Mouse (Mus musculus) adrenal gland, postnatal 10 days (tissue): Measurements from ENCODE around the gene Patl1. TPM values are rescaled to one million over a fixed set of nuclear protein-coding genes. Genes with fewer than 3 reads are reported as not detected.
"Not testable (repeated sequence)": the region's sequence is repeated elsewhere in the genome, so short reads cannot be mapped to it uniquely, and the experiment has no call there.

Experiments used
- DNase-seq: peaks from one replicate; pipeline ENCODE4 v3.0.0; 2021; ENCODE audit warnings: mixed read lengths
- long read RNA-seq, 2 experiments: library from polyadenylated mRNA; stranded (forward); transcript quantifications; one replicate each; pipeline ENCODE4 v2.0.0; 2021
- total RNA-seq, 2 experiments: library from RNA; stranded (reverse); gene quantifications; 2 replicates each; pipeline ENCODE4 v1.2.3; 2021

The Patl1 gene
- total RNA-seq = 10 to 100 TPM; 30.5 to 34.7 TPM
- long read RNA-seq, experiment 1, full-length matches to known transcripts = 2 of 8 reads
- long read RNA-seq, experiment 1, partial matches to known transcripts = 3 of 8 reads
- long read RNA-seq, experiment 1, other reads (novel, unspliced or antisense) = 3 of 8 reads
- long read RNA-seq, experiment 2, full-length matches to known transcripts = 2 of 8 reads
- long read RNA-seq, experiment 2, partial matches to known transcripts = 2 of 8 reads
- long read RNA-seq, experiment 2, other reads (novel, unspliced or antisense) = 4 of 8 reads

- DNase-seq = peak; percentile 98
Observed at GRCm38 (mm10) chr19:11912037-11912532, at the start of gene Patl1. Gene Patl1 (plus strand): TSS chr19:11912399.

GRCm38 (mm10) chr19:11867837-11868236 is 44.4 kb upstream of the Patl1 start:
- DNase-seq = no peak

- DNase-seq = no peak
Observed at GRCm38 (mm10) chr19:11875006-11875405, 37.2 kb upstream of the Patl1 start, which contains the start of gene Olfr1419. Gene Olfr1419 (minus strand): TSS chr19:11875106.

- DNase-seq = not testable (repeated sequence)
Observed at GRCm38 (mm10) chr19:11878404-11878803, 33.8 kb upstream of the Patl1 start.

DNA sequence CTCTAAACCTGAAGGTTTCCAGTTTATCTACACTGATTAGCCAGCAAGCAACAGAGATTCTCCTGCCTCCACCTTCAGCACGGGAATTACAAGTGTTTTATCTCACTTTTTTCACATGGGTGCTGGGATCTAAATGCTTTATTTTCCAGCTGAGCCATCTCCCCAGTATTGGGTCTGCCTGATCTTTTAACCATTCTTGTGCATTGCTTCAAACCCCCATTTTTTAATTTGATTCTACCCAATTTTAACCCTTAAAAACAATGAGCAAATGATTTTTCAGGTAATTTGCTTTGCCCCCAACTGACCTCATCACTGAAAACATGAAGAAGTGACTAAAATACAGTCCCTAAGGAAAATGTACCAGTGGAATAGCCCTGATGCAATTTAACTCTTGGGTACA is 25.9 kb upstream of the Patl1 start, which contains the start of gene Olfr1420:
Olfr1420 (plus strand) TSS at position 301 of the 400 bp plus-strand sequence.
- no peak for DNase-seq

- no peak for DNase-seq
Observed at GRCm38 (mm10) chr19:11911021-11911420, 1.2 kb upstream of the Patl1 start.

DNA sequence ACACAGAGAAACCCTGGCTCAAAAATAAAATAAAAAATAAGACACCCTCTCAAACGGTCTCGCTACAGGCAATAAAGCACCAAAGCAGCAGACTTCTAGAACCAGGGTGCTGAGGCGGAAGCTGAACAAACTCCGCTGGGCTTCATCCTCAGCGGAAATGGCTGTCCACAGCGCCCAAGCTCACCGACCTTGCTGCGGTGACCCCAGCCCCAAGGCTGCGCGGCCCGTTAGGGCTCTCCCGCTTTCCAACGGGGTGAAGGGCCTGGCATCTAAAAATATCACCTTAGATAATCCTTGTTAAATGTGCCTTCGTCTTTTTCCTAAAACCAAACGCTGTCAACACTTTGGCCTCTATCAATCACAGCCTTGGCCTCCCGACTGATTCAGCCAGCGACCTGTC is 596 bp upstream of the Patl1 start:
- DNase-seq = peak; percentile 57

- DNase-seq = peak; percentile 78
Observed at GRCm38 (mm10) chr19:11912533-11913121, 428 bp downstream of the Patl1 start.

DNA sequence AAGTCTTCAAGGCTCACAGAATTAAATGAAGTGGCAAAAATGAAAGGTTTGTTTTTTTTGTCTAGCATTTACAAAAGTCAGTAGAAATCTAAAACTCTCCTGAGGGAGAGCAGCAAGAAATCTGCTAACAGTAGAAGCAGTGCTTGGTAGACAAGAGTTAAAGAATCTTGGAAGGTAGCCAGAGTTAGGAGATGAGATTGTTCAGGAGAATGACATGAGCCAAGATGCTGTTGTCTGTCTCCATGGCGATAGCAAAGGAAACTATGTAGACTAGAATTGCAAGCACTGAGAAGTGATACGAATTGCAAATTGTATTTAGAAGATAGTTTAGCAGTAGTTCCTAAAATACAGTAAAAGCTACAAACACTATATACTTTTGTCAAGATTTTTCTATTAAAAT is 3.6 kb downstream of the Patl1 start:
- DNase-seq = no peak

GRCm38 (mm10) chr19:11922068-11922467 is 9.9 kb downstream of the Patl1 start:
- DNase-seq = no peak

DNA sequence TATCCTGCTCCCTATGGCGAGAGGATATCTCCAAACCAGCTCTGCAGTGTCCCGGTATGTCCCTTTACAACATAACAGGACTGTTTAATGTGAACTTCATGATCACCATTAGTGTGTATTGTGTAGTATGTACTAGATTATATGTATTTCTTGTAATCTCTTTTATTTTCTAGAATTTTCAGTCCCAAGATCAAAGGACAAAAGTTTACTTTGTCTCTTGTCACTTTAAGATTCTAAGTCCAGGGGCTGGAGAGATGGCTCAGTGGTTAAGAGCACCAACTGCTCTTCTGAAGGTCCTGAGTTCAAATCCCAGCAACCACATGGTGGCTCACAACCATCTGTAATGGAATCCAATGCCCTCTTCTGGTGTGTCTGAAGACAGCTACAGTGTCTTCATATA is 10.3 kb downstream of the Patl1 start:
- not testable (repeated sequence) for DNase-seq

DNA sequence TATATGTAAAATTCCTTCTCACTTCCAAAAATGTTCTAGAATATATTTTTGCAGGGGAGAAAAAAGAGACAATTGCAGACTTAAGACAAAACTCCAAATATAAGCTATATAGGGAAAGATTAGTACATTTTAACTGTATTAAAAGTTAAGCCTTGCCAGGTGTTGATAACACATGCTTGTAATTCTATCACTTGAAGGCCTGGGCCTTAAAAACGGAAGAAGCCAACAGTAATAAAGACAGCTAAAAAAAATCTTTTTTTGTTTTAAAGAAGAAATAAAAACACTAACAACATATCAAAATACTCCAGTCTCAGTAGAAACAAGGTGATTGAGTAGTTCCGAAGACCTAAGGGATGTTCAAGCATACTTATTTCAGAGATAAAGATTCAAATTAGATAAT is 14.2 kb downstream of the Patl1 start:
- DNase-seq = no peak

DNA sequence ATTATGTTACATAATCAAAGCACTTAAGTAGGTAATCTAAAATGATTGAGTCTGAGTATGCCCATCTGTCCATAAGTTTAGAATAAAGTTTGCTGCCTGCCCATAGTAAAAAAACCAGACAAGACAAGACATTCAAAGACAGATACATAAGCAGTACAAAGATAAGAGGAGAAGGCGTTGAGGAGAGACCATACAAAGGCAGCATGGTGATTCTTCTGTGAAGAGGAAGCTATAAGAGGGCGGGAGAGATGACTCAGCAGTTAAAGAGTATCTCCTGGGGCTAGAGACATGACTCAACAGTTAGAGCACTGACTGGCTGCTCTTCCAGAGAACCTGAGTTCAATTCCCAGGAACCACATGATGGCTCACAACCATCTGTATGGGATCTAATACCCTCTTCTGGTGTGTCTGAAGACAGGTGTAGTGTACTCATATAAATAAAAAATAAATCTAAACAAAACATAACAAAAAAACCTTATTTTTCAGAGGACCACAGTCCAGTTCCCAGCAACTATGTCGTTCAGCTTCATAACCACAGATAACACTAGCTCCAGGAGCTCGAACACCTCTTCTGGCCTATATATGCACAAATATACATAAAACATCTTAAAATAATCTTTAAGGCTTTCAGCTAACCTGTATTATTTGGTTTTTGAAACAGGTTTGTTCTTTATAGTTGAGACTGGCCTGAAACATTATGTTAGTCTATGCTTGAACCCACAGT is 16.0 kb downstream of the Patl1 start:
- no peak for DNase-seq

DNA sequence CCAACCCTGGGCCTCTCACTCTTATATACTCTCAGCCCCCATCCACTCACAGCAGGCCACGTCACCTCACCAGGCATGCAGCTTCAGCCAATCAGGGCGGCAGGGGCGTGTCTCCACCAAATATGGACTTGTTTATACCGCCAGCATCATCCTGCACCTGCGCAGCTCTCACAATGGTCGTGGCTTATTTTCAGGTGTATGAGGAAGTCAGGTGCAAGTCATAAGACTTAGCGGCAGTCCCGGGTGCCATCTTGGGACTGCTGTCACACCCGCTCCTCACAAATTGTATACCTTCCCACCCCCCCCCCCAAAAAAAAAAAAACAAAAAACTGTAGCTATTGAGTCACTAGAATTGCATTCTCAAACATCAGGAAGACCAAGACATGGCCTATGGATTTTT is 34.3 kb downstream of the Patl1 start:
- not testable (repeated sequence) for DNase-seq

GRCm38 (mm10) chr19:11949878-11950277 is 37.7 kb downstream of the Patl1 start:
- DNase-seq = no peak

GRCm38 (mm10) chr19:11950747-11951146 is 38.5 kb downstream of the Patl1 start:
- DNase-seq = no peak

DNA sequence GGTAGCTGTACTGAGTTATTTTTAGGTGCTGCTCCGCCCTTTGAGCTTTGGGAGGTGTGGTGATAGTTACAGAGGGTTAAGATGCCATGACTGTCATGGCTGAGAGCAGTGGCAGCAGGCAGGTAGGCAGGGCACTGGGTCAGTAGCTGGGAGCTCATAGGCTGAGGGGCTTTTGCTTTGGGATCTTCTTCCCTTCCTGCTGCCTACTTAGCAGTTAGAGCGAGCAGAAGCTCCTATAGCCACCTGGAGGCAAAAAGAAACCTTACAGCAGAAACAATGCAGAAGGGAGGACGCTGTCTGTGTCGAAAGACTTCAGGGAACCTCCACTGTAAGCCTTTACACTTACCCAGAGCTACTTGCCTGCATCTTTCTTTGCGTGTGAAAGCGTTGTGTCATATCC is 42.0 kb downstream of the Patl1 start:
- DNase-seq = no peak

- DNase-seq = no peak
Observed at GRCm38 (mm10) chr19:11956636-11957035, 44.4 kb downstream of the Patl1 start.

GRCm38 (mm10) chr19:11957396-11957795 is 45.2 kb downstream of the Patl1 start:
- DNase-seq = no peak

DNA sequence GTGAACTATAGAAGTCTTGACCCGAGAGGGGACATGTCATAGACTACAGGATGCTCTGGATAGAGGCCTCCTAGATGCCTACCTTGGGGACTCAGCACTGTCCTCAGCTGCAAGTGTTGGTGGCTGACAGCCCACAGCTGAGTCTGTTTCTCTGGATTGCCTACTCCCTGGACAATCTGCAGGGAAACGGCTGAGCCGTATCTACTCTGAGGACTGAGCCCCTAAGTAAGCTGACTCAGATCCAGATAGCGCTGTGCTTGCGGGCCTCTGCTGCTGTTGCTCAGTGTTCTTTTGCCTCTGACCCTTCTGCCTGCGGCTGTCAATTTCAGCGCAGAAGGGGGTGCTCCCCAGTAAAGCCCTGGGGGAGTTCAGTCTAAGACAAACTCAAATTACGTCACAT is 45.6 kb downstream of the Patl1 start:
- no peak for DNase-seq

DNA sequence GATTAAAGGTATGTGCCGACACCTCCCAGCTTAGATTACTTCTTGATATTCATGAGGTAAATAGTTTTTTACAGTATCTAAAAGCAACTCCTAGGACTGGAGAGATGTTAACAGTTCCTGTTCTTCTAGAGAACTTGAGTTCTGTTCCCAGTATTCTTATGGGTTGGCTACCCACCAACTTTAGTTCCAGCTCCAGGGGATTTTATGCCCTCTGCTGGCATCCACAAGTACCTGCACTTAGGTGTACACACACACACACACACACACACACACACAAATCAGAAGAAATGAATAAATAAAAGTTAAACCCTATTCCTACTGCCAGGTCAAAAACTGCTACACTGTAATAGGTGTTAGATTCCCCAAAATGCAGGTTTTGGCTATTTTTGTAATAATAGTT is 52.1 kb downstream of the Patl1 start:
- no peak for DNase-seq

DNA sequence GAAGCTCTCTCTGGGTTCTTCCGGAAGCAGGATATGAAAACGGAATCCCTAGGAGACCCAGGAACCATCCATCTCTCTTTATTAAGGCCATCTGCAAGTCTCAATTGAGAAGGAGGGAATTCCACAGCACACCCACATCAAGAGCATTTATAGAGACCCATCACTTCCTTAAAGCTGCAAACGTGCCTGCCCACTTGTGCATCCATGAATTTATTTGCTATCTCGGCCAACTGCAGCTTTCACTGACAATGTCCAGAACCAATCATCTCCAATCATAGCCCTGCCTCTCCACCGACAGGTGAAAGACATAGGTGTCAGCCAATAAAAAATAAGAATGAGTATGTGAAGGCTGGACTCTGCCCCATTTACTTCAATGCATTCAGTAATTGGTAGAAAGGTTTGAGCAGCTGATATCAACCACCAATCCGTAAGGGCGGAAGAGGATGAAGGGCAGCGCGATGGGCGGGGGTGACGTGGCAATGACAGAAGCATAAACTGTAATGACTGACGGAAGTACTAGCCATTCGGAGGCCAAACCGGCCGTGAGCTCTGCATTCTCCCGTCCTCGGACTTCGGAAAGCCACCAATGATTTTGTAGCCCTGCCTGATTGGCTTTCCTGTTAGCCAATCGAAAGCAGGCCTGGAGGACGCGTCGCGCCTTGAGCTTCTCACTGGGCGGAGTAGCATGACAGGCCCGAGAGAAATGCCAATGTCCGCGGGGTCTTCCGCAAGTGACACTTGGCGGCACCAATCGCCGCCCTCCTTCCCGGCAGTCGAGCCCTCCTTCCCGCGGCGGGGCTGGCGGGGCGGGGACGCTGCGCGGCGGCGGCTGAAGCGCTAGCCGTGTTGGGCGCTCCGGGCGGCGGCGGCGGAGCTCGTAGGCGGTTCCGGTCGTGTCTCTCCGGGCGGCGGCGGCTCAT is 53.1 kb downstream of the Patl1 start, which contains the start of gene Osbp:
Osbp (plus strand) TSS at position 919 of the 920 bp plus-strand sequence.
- DNase-seq = peak; percentile 99
